Mouse (Mus musculus) intestine, embryonic 14.5 days (tissue): ENCODE data around the gene Tmeff2. TPM values are rescaled to one million over a fixed set of nuclear protein-coding genes. Genes with fewer than 3 reads are reported as not detected.

Experiments used
- ATAC-seq: fragments of 200-750 bp; cut with Nextera tagmentation; replicated peaks from 2 replicates; pipeline ENCODE4 v1.8.0; 2017; ENCODE audit warnings: low read depth, moderate number of reproducible peaks, moderate TSS enrichment, moderate library complexity; ENCODE audit not compliant: low FRiP score, low TSS enrichment
- DNase-seq: peaks from one replicate; pipeline ENCODE4 v3.0.0-alpha.2; 2018; ENCODE audit warnings: low spot score
- H3K27ac ChIP-seq: fragments of 300-500 bp; sonication (generic); 2 replicates; pipeline ENCODE4 v1.5.1; 2014; ENCODE audit warnings: low read depth, mild to moderate bottlenecking, control low read depth
- H3K27me3 ChIP-seq: fragments of 300-500 bp; sonication (generic); replicated peaks from 2 replicates; pipeline ENCODE4 v1.6.1; 2014; ENCODE audit warnings: low read length, control low read depth; ENCODE audit not compliant: control insufficient read depth, insufficient read depth
- H3K36me3 ChIP-seq: fragments of 300-500 bp; sonication (generic); 2 replicates; pipeline ENCODE4 v1.6.1; 2014; ENCODE audit warnings: low read length, control low read depth; ENCODE audit not compliant: control insufficient read depth, insufficient read depth
- H3K4me1 ChIP-seq: fragments of 300-500 bp; sonication (generic); replicated peaks from 2 replicates; pipeline ENCODE4 v1.6.1; 2014; ENCODE audit warnings: low read length, control low read depth, mixed read lengths; ENCODE audit not compliant: control insufficient read depth, insufficient read depth
- H3K4me2 ChIP-seq: fragments of 300-500 bp; sonication (generic); 2 replicates; pipeline ENCODE4 v1.6.1; 2014; ENCODE audit warnings: low read length
- H3K4me3 ChIP-seq: fragments of 300-500 bp; sonication (generic); 2 replicates; pipeline ENCODE4 v1.5.1; 2014; ENCODE audit warnings: low read depth, low read length, control low read depth, mixed read lengths
- H3K9ac ChIP-seq: fragments of 300-500 bp; sonication (generic); 2 replicates; pipeline ENCODE4 v1.6.1; 2014; ENCODE audit warnings: mild to moderate bottlenecking, low read length
- H3K9me3 ChIP-seq: fragments of 300-500 bp; sonication (generic); 2 replicates; pipeline ENCODE4 v1.6.1; 2016; ENCODE audit warnings: low read length, control low read depth; ENCODE audit not compliant: control insufficient read depth
- WGBS: fragments of 180-500 bp; shearing (Covaris S2); extraction: QIAGEN DNeasy Blood & Tissue Kit; methylation state at CpG from one replicate; pipeline ENCODE4 v1.1.7; 2014; 5-methylcytosine and 5-hydroxymethylcytosine counted together
- polyA plus RNA-seq: library from polyadenylated mRNA; unstranded; fragments of >200 nt; fragmentation: Nextera tagmentation; extraction: Ambion mirVana; gene quantifications from 2 replicates; pipeline ENCODE4 v1.2.1, GENCODE M21; 2014

The Tmeff2 gene
- polyA plus RNA-seq, 1 experiment from 2014 or later, result 20.7 TPM

DNA sequence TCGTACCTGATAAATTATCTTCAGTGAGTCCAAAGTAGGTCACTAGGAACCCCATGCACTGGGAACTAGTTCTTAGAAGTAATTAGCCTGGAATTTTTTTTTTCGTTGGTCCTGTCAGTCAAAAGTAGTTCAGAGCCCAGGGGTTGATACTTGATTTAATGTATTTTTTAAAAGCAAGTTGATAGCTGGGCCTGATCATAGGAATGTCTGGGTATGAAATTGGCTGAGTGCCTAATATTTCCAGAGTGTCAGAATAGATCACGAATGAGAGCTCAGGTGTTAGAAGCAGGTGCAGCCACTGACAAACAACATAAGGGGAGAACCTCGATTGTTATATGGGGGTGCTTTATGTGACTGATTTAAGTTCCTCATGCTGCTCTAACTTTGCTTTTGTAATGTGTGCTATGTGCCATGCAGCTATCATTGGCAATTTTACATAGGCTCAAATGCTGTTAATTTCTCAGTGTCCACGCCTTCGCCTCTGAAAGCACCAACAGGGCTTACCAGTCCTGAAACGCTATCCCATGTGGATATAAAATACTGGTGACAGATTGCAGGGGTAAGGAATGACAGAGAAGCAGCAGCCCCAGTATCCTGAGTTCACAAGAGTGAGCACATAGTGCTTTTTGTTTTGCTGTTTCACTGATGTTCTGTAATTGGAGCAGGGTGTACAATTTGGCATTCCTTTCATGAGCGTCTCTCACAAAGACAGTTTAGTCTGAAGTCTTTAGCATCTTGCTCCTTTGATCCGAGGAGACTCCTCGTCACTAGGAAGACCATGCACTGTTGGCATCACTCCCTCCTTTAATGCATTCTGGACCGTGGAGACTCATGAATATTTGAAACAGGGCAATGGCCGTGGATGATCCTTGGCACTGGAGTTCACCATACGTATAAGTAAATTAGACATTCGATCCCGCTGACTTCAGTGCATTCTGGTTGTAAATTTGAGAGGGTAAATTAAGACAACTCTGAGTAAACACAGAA lies 175.6 kb downstream of the Tmeff2 start:
- Histone ChIP-seq H3K27ac (no peak overlapping the region), H3K9ac (no peak overlapping the region), H3K4me2 (no peak overlapping the region), H3K9me3 (no peaks in the 10 kb centered on the region), H3K4me1 (no peaks in the 10 kb centered on the region), H3K27me3 (no peaks in the 10 kb centered on the region), H3K36me3 (no peaks in the 10 kb centered on the region), H3K4me3 (no peak overlapping the region)
- 73% methylated on average over 15 of the region's 15 CpGs for WGBS
- no peak for ATAC-seq
- DNase-seq, result no peak

DNA sequence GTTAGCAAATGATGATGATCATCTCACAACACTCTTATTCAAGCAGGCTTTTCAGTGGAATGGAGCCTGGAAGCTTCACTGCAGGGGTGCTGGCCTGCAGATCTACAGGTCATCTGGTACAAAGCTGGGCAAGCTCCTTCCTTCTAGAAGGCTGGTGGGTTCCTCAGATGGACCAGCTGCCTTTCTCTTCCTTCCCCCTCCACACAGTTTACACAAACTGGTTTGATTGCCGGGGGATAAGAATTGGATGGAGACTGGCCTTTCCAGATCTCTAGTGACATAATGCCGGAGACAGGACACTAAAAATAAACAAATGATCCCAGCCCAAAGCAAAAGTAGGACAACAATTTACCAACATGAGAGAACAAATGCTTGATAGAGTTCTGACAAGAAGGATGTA lies 188.5 kb downstream of the Tmeff2 start:
- Histone ChIP-seq H3K4me2 (no peak overlapping the region), H3K9ac (no peak overlapping the region), H3K36me3 (no peaks in the 10 kb centered on the region), H3K4me3 (no peak overlapping the region), H3K9me3 (no peaks in the 10 kb centered on the region), H3K4me1 (no peaks in the 10 kb centered on the region), H3K27ac (no peak overlapping the region), H3K27me3 (no peaks in the 10 kb centered on the region)
- ATAC-seq (no peak), DNase-seq (no peak)
- WGBS, result 50% methylated on average over 2 of the region's 2 CpGs

DNA sequence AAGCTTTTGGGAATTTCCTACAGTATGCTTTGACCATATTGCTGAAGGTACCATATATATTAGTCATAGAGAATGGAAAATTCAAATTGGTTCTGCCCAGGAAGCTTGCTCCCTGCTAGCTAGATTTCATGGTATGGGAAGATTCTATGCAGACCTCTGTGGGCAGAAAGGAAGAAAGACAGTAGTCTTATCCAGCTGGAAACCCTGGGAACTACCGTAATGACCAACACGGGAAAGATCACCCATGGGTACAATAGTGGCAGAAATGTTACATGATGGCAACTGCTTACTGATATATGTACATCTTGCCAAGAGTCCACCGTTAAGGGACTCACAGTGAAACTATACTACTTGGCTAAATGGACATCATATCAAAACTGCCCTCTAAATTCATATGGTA lies 189.4 kb downstream of the Tmeff2 start:
- no peaks in the 10 kb centered on the region for H3K4me1 ChIP-seq
- no peaks in the 10 kb centered on the region for H3K36me3 ChIP-seq
- DNase-seq (no peak), ATAC-seq (no peak)
- 95% methylated on average over 3 of the region's 3 CpGs for WGBS
- no peaks in the 10 kb centered on the region for H3K27me3 ChIP-seq
- H3K9me3 ChIP-seq, result no peaks in the 10 kb centered on the region
- no peak overlapping the region for H3K27ac ChIP-seq
- H3K4me3 ChIP-seq, result no peak overlapping the region
- H3K9ac ChIP-seq, result no peak overlapping the region
- H3K4me2 ChIP-seq, result no peak overlapping the region

DNA sequence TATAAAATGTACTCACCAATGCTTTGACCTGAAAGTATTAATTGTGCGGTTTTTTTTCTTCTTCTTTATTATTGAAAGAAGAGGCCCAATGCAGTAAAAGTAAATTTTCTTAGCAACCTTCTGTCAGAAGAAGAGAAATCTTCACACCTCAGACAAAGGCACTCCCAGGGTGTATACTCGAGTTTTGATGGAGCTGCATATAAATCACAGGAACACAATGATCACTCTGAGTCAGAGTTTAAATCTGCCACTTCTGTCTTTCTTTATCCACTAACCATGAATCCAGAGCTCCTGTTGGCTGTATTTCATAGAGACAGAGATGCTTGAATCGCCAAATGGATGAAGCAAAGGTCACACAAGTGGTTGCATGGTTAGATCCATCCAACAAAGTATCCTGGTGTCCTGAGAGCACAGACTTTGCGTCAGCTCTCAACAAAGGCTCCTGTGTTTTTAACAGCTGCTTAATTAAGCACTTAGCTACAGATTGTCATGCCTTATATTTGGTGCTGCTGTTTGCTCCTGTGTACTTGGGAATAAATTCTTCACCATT lies 189.8 kb downstream of the Tmeff2 start:
- ATAC-seq (no peak), DNase-seq (no peak)
- 71% methylated on average over 4 of the region's 4 CpGs for WGBS
- H3K27ac ChIP-seq, result no peak overlapping the region
- H3K27me3 ChIP-seq, result no peaks in the 10 kb centered on the region
- no peak overlapping the region for H3K4me2 ChIP-seq
- no peaks in the 10 kb centered on the region for H3K4me1 ChIP-seq
- no peaks in the 10 kb centered on the region for H3K36me3 ChIP-seq
- H3K9ac ChIP-seq, result no peak overlapping the region
- no peak overlapping the region for H3K4me3 ChIP-seq
- no peaks in the 10 kb centered on the region for H3K9me3 ChIP-seq

GRCm38 (mm10) chr1:51094713-51095112 lies 194.3 kb downstream of the Tmeff2 start:
- H3K4me3 ChIP-seq, result no peak overlapping the region
- WGBS, result 88% methylated on average over 2 of the region's 2 CpGs
- no peaks in the 10 kb centered on the region for H3K36me3 ChIP-seq
- DNase-seq (no peak), ATAC-seq (no peak)
- H3K9ac ChIP-seq, result no peak overlapping the region
- H3K27ac ChIP-seq, result no peak overlapping the region
- H3K9me3 ChIP-seq, result no peaks in the 10 kb centered on the region
- H3K4me2 ChIP-seq, result no peak overlapping the region
- no peaks in the 10 kb centered on the region; the same call in 1 of the 2 replicates for H3K4me1 ChIP-seq
- no peaks in the 10 kb centered on the region for H3K27me3 ChIP-seq

DNA sequence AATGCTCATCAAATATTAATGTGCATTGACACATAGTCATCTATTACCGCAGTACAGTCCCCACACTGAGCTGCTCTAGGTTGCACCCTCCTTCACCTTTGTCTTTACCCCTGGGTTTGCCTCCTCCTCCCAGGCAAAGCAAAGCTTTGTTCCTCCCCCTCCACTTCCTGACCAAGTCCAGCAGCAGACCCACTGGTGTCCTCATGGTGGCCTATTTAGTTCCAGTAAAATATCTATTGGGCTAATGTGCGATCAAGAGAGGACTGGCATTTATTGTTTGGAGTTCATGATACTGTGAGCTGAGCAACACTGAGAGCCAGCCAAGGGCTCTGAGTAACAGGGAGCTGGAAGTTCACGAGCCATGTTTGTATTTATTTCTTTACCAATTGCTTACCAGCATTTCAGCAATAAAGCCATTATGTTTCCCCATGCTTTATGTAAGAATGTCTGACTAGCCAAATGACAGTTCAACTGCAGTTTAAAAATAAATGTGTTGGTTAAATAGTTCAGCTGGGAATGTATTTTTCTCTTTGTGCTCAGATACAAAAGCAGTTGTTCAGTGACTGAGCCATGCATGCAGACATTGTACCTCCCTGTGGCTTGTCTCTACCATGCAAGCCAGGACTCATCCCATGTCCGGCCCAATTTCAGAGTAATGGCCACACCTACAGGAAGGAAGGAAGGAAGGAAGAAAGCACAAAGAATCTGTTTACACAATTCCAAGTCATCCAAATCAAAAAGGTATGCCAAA lies 196.6 kb downstream of the Tmeff2 start:
- Histone ChIP-seq H3K36me3 (no peaks in the 10 kb centered on the region), H3K27ac (no peak overlapping the region), H3K4me1 (no peaks in the 10 kb centered on the region; the same call in 1 of the 2 replicates), H3K27me3 (no peaks in the 10 kb centered on the region), H3K4me3 (no peak overlapping the region), H3K9ac (no peak overlapping the region), H3K4me2 (no peak overlapping the region), H3K9me3 (no peaks in the 10 kb centered on the region)
- DNase-seq, result no peak
- ATAC-seq, result no peak
- 65% methylated on average over 4 of the region's 4 CpGs for WGBS

GRCm38 (mm10) chr1:51101034-51101590 lies 200.7 kb downstream of the Tmeff2 start:
- H3K27ac ChIP-seq, result no peak overlapping the region
- H3K4me1 ChIP-seq, result no peaks in the 10 kb centered on the region; the same call in 1 of the 2 replicates
- ATAC-seq (no peak), DNase-seq (no peak)
- no peak overlapping the region for H3K9ac ChIP-seq
- H3K4me2 ChIP-seq, result no peak overlapping the region
- 88% methylated on average over 2 of the region's 2 CpGs for WGBS
- H3K4me3 ChIP-seq, result no peak overlapping the region
- no peaks in the 10 kb centered on the region for H3K36me3 ChIP-seq
- H3K27me3 ChIP-seq, result no peaks in the 10 kb centered on the region
- H3K9me3 ChIP-seq, result no peaks in the 10 kb centered on the region

DNA sequence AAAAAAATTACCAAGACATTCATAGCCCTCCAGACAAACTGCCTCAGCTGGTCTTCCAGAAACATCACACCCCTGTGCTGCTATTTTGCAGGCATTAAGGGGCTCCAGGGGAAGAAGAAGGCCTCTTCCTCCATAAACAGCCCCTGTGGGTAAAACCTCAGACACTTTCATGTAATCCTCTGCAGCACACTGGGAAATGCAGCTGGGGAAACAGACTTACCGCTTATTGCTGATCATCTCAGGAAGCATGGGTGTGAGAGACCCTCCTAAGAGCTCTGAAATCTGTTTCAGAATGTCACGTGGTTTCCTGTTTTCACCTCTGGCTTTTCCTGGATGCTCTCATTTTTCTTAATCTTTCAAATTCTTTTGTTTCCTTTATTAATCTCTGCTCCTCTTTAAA lies 204.3 kb downstream of the Tmeff2 start:
- ATAC-seq, result no peak
- 30% methylated on average over 2 of the region's 2 CpGs for WGBS
- no peak for DNase-seq

More for the DNA sequence above, 204.3 kb downstream of the Tmeff2 start:
- Histone ChIP-seq H3K27me3 (no peaks in the 10 kb centered on the region), H3K4me2 (no peak overlapping the region), H3K4me3 (no peak overlapping the region), H3K9me3 (no peaks in the 10 kb centered on the region), H3K4me1 (no peaks in the 10 kb centered on the region), H3K27ac (no peak overlapping the region), H3K36me3 (no peaks in the 10 kb centered on the region), H3K9ac (no peak overlapping the region)
